Mouse (Mus musculus) brown adipose tissue, adult 24 weeks (tissue): ENCODE measurements around the gene Smpdl3b. TPM values are rescaled to one million over a fixed set of nuclear protein-coding genes. Genes with fewer than 3 reads are reported as not detected.

Experiments
- H3K27ac ChIP-seq: fragments of 200-500 bp; replicated peaks from 2 replicates; pipeline ENCODE4 v1.5.1; 2012; ENCODE audit warnings: low read depth, mild to moderate bottlenecking, low read length
- H3K4me1 ChIP-seq: fragments of 200-500 bp; 2 replicates; pipeline ENCODE4 v1.6.1; 2012; ENCODE audit warnings: low read length, mixed read lengths; ENCODE audit not compliant: control insufficient read depth, insufficient read depth, insufficient read length
- H3K4me3 ChIP-seq: fragments of 200-500 bp; 2 replicates; pipeline ENCODE4 v1.5.1; 2012; ENCODE audit warnings: low read depth, mild to moderate bottlenecking, low read length, moderate library complexity; ENCODE audit not compliant: insufficient read depth
- polyA plus RNA-seq: library from polyadenylated mRNA; stranded (reverse); fragments of >200 nt; gene quantifications from 2 replicates; pipeline ENCODE4 v1.2.4, GENCODE M21; 2012; ENCODE audit not compliant: missing spikeins, insufficient read depth, insufficient read length

Gene Smpdl3b
- polyA plus RNA-seq, 1 experiment: not detected

DNA sequence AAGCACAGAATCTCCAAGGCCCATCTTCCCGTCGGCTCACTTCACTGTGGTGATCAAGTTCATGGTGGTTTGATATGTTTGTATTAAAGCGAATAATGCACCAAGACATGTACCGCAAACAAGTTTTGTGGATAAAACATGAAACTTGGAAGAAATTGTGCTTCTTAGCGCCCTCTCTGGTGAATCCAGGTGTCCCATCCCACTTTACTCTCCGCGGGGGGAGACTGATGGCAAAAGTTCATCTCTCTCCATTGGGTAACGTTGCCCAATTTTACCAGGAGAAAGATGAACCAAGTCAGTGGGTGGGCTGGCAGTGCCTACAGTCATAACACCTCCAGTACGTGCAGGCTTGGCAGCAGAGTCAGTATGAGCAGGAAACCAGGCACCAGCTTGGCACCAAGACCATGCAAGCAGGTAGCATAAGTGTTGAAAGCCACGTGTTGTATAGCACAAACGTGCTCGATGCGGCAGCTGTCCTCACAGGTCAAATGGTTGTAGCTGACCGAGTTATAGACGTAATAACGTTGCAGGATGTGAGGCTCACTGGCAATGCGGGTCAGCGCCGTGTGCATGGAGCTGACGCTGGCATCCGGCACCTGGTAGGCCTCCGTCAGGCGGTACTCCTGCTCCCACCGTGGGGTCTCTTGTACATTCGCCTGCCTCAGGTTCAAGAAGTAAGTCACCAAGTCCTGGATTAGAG, 23.8 kb downstream of the Smpdl3b start:
- H3K27ac ChIP-seq: no peak overlapping the region
- H3K4me1 ChIP-seq: 0 out of 2 replicates have a peak, but pooled peaks cover 3% of the 10 kb centered on the region
- no peak overlapping the region for H3K4me3 ChIP-seq

DNA sequence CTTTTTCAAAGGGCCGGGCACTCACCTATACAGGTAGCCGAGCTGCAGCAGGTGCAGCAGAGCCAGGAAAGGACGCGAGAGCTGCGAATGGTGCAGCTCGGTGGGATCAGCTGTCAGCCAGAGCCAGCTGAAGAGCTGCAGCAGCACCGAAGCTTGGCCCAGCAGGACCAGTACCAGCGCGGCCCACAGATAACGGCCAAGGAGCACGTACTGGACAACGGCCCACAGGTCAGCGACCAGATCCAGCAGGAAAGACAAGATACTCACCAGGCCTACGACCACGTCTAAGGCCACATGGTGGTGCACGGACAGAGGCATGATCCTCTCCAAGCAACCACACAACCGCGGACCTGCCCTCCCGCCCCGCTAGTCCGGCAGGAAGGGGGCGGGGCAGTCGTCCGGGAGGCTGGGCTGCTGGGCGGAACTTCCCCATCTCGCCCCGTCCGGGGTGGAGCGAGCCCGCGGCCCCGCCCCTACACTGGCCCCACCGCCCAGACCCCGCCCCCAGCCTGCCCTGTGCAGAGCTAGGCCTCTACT, 24.8 kb downstream of the Smpdl3b start, which contains the start of gene Xkr8:
Gene Xkr8 (minus strand): TSS at position 399 of the 537 bp plus-strand sequence.
- Histone ChIP-seq H3K27ac (no peak within 1 kb of the TSS), H3K4me1 (0 out of 2 replicates have a peak, but pooled peaks cover 3% of the 10 kb centered on the region), H3K4me3 (peak within 1 kb of the TSS; percentile 68)

DNA sequence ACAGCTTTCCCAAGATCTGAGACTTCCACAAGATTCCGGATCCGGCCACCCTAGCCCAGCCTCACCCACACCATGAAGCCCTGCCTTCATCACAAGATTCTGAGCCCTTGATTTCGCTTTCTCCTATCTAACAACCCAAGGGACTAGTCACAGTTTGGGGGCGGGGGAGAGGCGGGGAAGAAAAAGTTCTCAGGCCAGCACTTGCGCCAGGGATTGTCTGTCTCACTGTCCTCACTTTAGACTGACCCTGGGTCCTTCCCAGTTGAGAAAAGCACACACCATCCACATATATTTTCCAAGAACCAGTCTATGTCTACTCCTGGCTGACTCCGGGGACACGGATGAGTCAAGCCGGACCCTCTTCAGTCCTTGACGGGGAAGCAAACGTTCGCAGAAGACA, 25.4 kb downstream of the Smpdl3b start:
- Histone ChIP-seq H3K4me3 (peak overlapping the region; percentile 68), H3K4me1 (0 out of 2 replicates have a peak, but pooled peaks cover 3% of the 10 kb centered on the region), H3K27ac (no peak overlapping the region)

DNA sequence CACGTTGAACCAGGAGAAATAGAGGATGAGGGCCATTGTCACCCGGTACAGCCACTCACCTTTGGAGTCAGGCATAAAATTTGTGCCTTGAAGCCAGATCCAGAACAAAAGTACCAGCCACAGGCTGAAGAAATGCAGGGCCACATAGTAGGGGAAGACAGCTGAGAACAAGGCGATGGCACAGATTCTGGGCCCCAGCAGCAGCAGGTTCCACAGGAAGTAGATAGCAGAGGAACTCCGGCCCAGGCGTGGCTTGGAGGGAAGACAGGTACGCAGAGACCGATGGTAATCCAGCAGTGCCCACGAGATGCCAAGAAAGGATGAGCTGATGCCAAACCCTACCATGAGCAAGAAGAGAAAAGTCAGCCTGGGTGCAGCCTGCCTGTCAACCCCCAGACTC, 28.8 kb downstream of the Smpdl3b start:
- H3K4me3 ChIP-seq: no peak overlapping the region
- H3K27ac ChIP-seq: no peak overlapping the region
- 0 out of 2 replicates have a peak, but pooled peaks cover 3% of the 10 kb centered on the region for H3K4me1 ChIP-seq

DNA sequence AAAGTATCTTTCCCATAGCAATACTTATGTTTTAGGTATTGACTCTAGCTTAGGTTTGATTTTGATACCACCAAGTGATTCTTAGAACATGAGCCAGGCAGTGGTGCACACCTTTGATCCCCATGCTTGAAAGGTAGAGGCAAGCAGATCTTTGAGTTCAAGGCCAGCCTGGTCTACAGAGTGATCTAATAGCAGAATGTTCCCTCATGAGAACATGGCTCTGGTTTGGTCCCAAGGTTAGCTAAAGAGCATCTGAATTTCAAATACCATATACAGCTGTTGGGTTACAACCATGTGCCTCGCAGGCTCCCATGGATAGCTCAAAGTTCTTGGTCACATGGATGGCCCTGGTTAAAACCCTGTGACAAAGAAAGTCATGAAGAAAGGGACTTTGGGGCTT, 38.8 kb downstream of the Smpdl3b start:
- Histone ChIP-seq H3K27ac (no peak overlapping the region), H3K4me1 (no peaks in the 10 kb centered on the region), H3K4me3 (no peak overlapping the region)

DNA sequence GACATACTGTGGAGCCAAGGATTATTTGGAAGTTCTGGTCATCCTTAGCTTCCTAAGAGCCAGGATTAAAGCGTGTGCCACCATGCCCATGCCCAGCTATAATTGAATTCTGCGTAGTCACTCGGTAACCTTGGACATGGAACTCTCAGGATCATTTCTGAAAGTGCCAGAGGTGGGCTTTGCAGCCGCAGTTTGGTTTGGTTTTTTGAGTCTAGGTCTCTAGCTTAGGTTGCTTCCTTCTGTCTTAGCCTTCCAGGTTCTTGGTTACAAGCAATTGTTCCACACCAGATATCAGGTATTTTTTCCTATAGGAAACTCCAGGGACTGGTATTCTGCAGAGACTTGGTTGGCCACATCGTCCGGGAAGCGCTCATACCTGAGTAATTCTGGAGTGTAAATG, 43.9 kb downstream of the Smpdl3b start:
- Histone ChIP-seq H3K27ac (no peak overlapping the region), H3K4me3 (no peak overlapping the region), H3K4me1 (no peaks in the 10 kb centered on the region)

DNA sequence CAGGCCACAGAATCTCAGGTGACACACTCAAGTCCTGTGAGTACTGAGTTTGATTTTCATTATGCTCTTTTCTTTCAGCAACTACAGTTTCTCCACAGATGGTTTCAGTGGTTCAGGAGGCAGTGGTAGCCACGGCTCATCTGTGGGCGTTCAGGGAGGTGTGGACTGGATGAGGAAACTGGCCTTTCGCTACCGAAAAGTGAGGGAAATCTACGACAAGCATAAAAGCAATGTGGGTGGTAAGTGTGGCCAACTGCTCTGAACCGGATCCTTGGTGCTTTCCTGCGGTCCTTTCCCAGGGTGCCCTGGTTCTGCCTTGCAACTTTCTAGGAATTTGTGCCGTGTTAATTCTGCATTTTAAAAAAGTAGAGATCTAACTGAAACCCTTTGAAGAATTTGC, 50.2 kb downstream of the Smpdl3b start:
- H3K4me3 ChIP-seq: no peak overlapping the region
- no peak overlapping the region for H3K27ac ChIP-seq
- no peaks in the 10 kb centered on the region for H3K4me1 ChIP-seq

DNA sequence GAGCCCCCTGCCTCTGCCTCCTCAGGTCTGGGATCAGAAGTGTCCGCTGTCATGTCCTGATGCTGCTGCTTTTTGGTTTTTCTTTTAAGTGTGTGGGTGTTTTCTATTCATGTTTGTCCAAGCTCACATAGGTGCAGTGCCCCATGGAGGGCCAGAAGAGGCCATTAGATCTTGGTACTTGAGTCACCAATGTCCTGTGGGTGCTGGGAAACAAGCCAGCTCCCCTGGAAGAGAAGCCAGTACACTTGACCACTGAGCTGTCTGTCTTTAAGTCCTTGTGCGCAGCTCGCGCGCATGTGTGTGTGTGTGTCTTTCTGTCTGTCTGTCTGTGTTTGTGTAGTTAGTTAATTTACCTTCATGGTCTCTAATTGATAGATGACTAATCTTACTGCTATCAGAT, 55.0 kb downstream of the Smpdl3b start:
- Histone ChIP-seq H3K4me3 (no peak overlapping the region), H3K27ac (no peak overlapping the region), H3K4me1 (no peaks in the 10 kb centered on the region)

DNA sequence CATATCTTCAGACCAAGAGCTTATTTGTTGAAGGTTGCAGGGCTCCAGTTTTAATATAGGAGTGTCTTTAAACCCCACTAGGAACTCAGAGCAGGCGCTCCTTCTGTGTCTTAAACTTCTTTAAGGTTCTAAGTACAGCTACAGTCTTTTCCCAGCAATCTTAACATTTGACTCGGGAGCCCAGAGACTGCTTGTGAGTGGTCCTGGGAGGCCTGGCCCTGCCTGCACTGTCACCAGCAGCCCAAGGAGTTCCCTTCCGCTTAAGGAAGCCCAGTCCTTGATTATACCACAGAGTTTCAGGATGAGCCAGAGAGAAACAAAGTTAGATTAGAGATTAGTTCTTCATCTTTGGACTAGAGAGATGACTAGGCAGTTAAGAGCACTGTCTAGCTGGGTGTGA, 63.7 kb downstream of the Smpdl3b start:
- no peaks in the 10 kb centered on the region for H3K4me1 ChIP-seq
- H3K4me3 ChIP-seq: no peak overlapping the region
- H3K27ac ChIP-seq: no peak overlapping the region

DNA sequence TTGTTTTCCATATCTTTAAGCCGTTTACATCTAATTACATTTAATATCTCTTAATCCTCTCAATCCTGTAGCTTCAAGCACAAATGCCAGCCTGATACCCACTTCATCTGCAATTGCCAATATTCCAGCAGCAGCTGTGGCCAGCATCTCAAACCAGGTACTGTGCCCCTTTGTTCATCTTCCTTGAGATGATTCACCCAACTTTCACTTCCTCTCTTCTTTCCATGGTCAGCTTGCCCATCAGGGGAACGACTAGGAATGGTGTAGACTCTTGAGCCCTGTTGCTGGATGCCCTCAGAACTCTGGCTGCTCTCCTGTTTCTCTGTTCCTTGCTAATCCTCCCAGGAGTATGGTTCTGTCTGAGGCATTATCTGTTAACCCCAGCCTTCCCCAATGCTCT, 67.4 kb downstream of the Smpdl3b start:
- H3K4me1 ChIP-seq: no peaks in the 10 kb centered on the region
- H3K4me3 ChIP-seq: no peak overlapping the region
- no peak overlapping the region for H3K27ac ChIP-seq

Other genes with a start within 250 kb of the Smpdl3b start
- 10.1 and 14.5 TPM in 2 replicates for gene Sesn2, start 246.8 kb downstream of the Smpdl3b start, polyA plus RNA-seq
- 42.9 and 57.3 TPM in 2 replicates for gene Atpif1, start 223.6 kb downstream of the Smpdl3b start, polyA plus RNA-seq
- gene Dnajc8, start 221.7 kb downstream of the Smpdl3b start, polyA plus RNA-seq: 62.3 and 81.0 TPM in 2 replicates
- gene Ptafr, start 193.2 kb downstream of the Smpdl3b start, polyA plus RNA-seq: 1.0 and 3.6 TPM in 2 replicates
- 13.8 and 20.5 TPM in 2 replicates for gene Eya3, start 118.3 kb downstream of the Smpdl3b start, polyA plus RNA-seq
- 2.5 and 2.7 TPM in 2 replicates for gene Xkr8, start 24.7 kb downstream of the Smpdl3b start, polyA plus RNA-seq
- 3.5 and 6.6 TPM in 2 replicates for gene Rpa2, start 11.1 kb upstream of the Smpdl3b start, polyA plus RNA-seq
- gene Themis2, start 39.1 kb upstream of the Smpdl3b start, polyA plus RNA-seq: 2.8 and 3.4 TPM in 2 replicates
- gene Ppp1r8, start 85.9 kb upstream of the Smpdl3b start, polyA plus RNA-seq: 17.3 and 20.4 TPM in 2 replicates
- 53.6 and 63.8 TPM in 2 replicates for gene Stx12, start 127.3 kb upstream of the Smpdl3b start, polyA plus RNA-seq
- gene Fam76a, start 165.3 kb upstream of the Smpdl3b start, polyA plus RNA-seq: 15.7 and 17.8 TPM in 2 replicates
- gene Fgr, start 216.8 kb upstream of the Smpdl3b start, polyA plus RNA-seq: 0.55 TPM in 1 of 2 replicates, not detected in the other